Comparison of ENCODE assay signal across 8 mouse cellular contexts in genomic region chr11:116647340-116647991, GRCm38 (mm10). TPM values are rescaled to one million over a fixed set of nuclear protein-coding genes. Genes with fewer than 3 reads are reported as not detected.
DNase-seq lines count a peak whose midpoint lies in the region; ATAC-seq and TF ChIP-seq lines count a peak whose summit lies in the region.

No protein-coding gene starts in this region.

- no peak for DNase-seq in forebrain, embryonic 10.5 days (ENCODE audit: extremely low spot score, low spot score)
- peak; percentile 52 for DNase-seq in embryo, embryonic 9.5 days (ENCODE audit: extremely low spot score)
- peak; percentile 54 for DNase-seq in heart, postnatal 0 days (ENCODE audit: low spot score)
- DNase-seq in thymus, postnatal 25 days = no peak
- DNase-seq in left cerebral cortex, postnatal 36 days (ENCODE audit: low spot score in 2 of 2) = no peak
- DNase-seq in thymus, postnatal 36 days = no peak

- H3K27ac ChIP-seq in forebrain, embryonic 10.5 days = peak overlapping the region; percentile 66
- no peak overlapping the region for H3K27ac ChIP-seq in forebrain, embryonic 12.5 days
- peak overlapping the region; percentile 67 for H3K27ac ChIP-seq in heart, postnatal 0 days (ENCODE audit: low read depth)
- H3K27ac ChIP-seq in liver, embryonic 16.5 days (ENCODE audit: low read length) = peak overlapping the region; percentile 22; the same call in 1 of the 2 replicates

- no peak overlapping the region for H3K9ac ChIP-seq in forebrain, embryonic 12.5 days
- H3K9ac ChIP-seq in heart, postnatal 0 days (replicated peaks; ENCODE audit: low read depth, low read length) = no peak overlapping the region
- H3K9ac ChIP-seq in liver, embryonic 16.5 days (ENCODE audit: low read depth, low read length) = peak overlapping the region; percentile 40; the same call in 1 of the 2 replicates

- intact Hi-C loops in left cerebral cortex, postnatal 36 days (cut with DNase I) = no loop called here

- H3K4me2 ChIP-seq in forebrain, embryonic 12.5 days = no peak overlapping the region
- no peak overlapping the region for H3K4me2 ChIP-seq in heart, postnatal 0 days (ENCODE audit: low read depth, low read length)
- no peak overlapping the region for H3K4me2 ChIP-seq in liver, embryonic 16.5 days (ENCODE audit: low read depth, low read length)

- peaks cover 78% of the 10 kb centered on the region for H3K27me3 ChIP-seq in forebrain, embryonic 10.5 days (ENCODE audit: poor library complexity, severe bottlenecking)
- peaks cover 40% of the 10 kb centered on the region for H3K27me3 ChIP-seq in forebrain, embryonic 12.5 days
- H3K27me3 ChIP-seq in heart, postnatal 0 days (ENCODE audit: control insufficient read depth, insufficient read depth, low read length) = peaks cover 33% of the 10 kb centered on the region
- H3K27me3 ChIP-seq in liver, embryonic 16.5 days (ENCODE audit: control insufficient read depth, insufficient read depth, low read depth, low read length) = peaks cover 16% of the 10 kb centered on the region

- ATAC-seq in forebrain, embryonic 12.5 days (ENCODE audit: low FRiP score) = no peak
- peak; percentile 33 for ATAC-seq in heart, postnatal 0 days (ENCODE audit: insufficient read depth, low read depth)
- ATAC-seq in liver, embryonic 16.5 days (ENCODE audit: low read depth) = peak; percentile 73

- H3K9me3 ChIP-seq in forebrain, embryonic 10.5 days = no peaks in the 10 kb centered on the region
- no peaks in the 10 kb centered on the region for H3K9me3 ChIP-seq in forebrain, embryonic 12.5 days
- no peaks in the 10 kb centered on the region for H3K9me3 ChIP-seq in heart, postnatal 0 days (replicated peaks; ENCODE audit: control insufficient read depth, low read length)
- no peaks in the 10 kb centered on the region for H3K9me3 ChIP-seq in liver, embryonic 16.5 days (replicated peaks; ENCODE audit: control insufficient read depth, low read length)

- peak; percentile 15; the same call in 1 of the 2 replicates for TF ChIP-seq CTCF in heart, postnatal 0 days (IDR thresholded peaks at IDR 0.05; ENCODE audit: low read depth)

- no peak overlapping the region for H3K4me3 ChIP-seq in forebrain, embryonic 10.5 days
- no peak overlapping the region for H3K4me3 ChIP-seq in forebrain, embryonic 12.5 days (replicated peaks)
- no peak overlapping the region for H3K4me3 ChIP-seq in heart, postnatal 0 days (ENCODE audit: low read depth, low read length)
- H3K4me3 ChIP-seq in liver, embryonic 16.5 days (ENCODE audit: low read depth, low read length) = no peak overlapping the region

- no peak for TF ChIP-seq EP300 in heart, postnatal 0 days (IDR thresholded peaks at IDR 0.05; ENCODE audit: low read depth)

- peaks cover 80% of the 10 kb centered on the region for H3K4me1 ChIP-seq in forebrain, embryonic 10.5 days
- H3K4me1 ChIP-seq in forebrain, embryonic 12.5 days = peaks cover 16% of the 10 kb centered on the region
- no peaks in the 10 kb centered on the region for H3K4me1 ChIP-seq in heart, postnatal 0 days (ENCODE audit: control insufficient read depth, insufficient read depth)
- peaks cover 14% of the 10 kb centered on the region for H3K4me1 ChIP-seq in liver, embryonic 16.5 days (ENCODE audit: control insufficient read depth, low read depth, low read length)

- no peaks in the 10 kb centered on the region for H3K36me3 ChIP-seq in forebrain, embryonic 10.5 days (replicated peaks)
- H3K36me3 ChIP-seq in forebrain, embryonic 12.5 days (replicated peaks) = no peaks in the 10 kb centered on the region
- H3K36me3 ChIP-seq in heart, postnatal 0 days (replicated peaks; ENCODE audit: control insufficient read depth, insufficient read depth, low read length) = no peaks in the 10 kb centered on the region
- H3K36me3 ChIP-seq in liver, embryonic 16.5 days (ENCODE audit: control insufficient read depth, insufficient read depth) = no peaks in the 10 kb centered on the region

- 61% methylated on average over 11 of the region's 11 CpGs for WGBS in forebrain, embryonic 10.5 days
- WGBS in forebrain, embryonic 12.5 days = 67% methylated on average over 11 of the region's 11 CpGs
- WGBS in heart, postnatal 0 days = 55% methylated on average over 10 of the region's 11 CpGs
- WGBS in liver, embryonic 16.5 days (ENCODE audit: insufficient replicate concordance) = 33% methylated on average over 11 of the region's 11 CpGs

RNA-seq across cellular contexts. Expression of gene Prcd, which starts 5.9 kb away (rescaled TPM):
- polyA plus RNA-seq in forebrain, embryonic 10.5 days (2016; fragmentation: Nextera tagmentation; extraction: Ambion mirVana) = 0.62 and 1.1 TPM in 2 replicates
- polyA plus RNA-seq in forebrain, embryonic 12.5 days (2016; fragmentation: Nextera tagmentation; extraction: Ambion mirVana) = 0.76 and 1.3 TPM in 2 replicates
- total RNA-seq in heart, postnatal 0 days (2014; rRNA removed; ENCODE audit: low replicate concordance) = not detected in 2 replicates
- polyA plus RNA-seq in heart, postnatal 0 days (2015; fragmentation: Nextera tagmentation; extraction: Ambion mirVana) = 2.5 and 2.6 TPM in 2 replicates
- polyA plus RNA-seq in liver, embryonic 16.5 days (2015; fragmentation: Nextera tagmentation; extraction: Ambion mirVana) = 0.12 TPM in 1 of 2 replicates, not detected in the other
- total RNA-seq in left cerebral cortex, postnatal 36 days (2021) = 1 to 10 TPM; 4.3 to 6.2 TPM

RNA-seq across cellular contexts. Expression of gene Cygb, which starts 6.6 kb away (rescaled TPM):
- polyA plus RNA-seq in forebrain, embryonic 10.5 days (2016; fragmentation: Nextera tagmentation; extraction: Ambion mirVana) = 2.5 and 2.9 TPM in 2 replicates
- 4.2 and 4.3 TPM in 2 replicates for polyA plus RNA-seq in forebrain, embryonic 12.5 days (2016; fragmentation: Nextera tagmentation; extraction: Ambion mirVana)
- total RNA-seq in heart, postnatal 0 days (2014; rRNA removed; ENCODE audit: low replicate concordance) = 11.4 and 38.8 TPM in 2 replicates
- 21.1 and 21.6 TPM in 2 replicates for polyA plus RNA-seq in heart, postnatal 0 days (2015; fragmentation: Nextera tagmentation; extraction: Ambion mirVana)
- 1.1 and 1.2 TPM in 2 replicates for polyA plus RNA-seq in liver, embryonic 16.5 days (2015; fragmentation: Nextera tagmentation; extraction: Ambion mirVana)
- 10 to 100 TPM; 44.2 TPM for total RNA-seq in left cerebral cortex, postnatal 36 days (2021)

RNA-seq across cellular contexts. Expression of gene Rhbdf2, which starts 20.6 kb away (rescaled TPM):
- 3.5 and 4.0 TPM in 2 replicates for polyA plus RNA-seq in forebrain, embryonic 10.5 days (2016; fragmentation: Nextera tagmentation; extraction: Ambion mirVana)
- polyA plus RNA-seq in forebrain, embryonic 12.5 days (2016; fragmentation: Nextera tagmentation; extraction: Ambion mirVana) = 1.4 and 1.9 TPM in 2 replicates
- total RNA-seq in heart, postnatal 0 days (2014; rRNA removed; ENCODE audit: low replicate concordance) = 19.0 and 25.5 TPM in 2 replicates
- 5.8 and 6.1 TPM in 2 replicates for polyA plus RNA-seq in heart, postnatal 0 days (2015; fragmentation: Nextera tagmentation; extraction: Ambion mirVana)
- polyA plus RNA-seq in liver, embryonic 16.5 days (2015; fragmentation: Nextera tagmentation; extraction: Ambion mirVana) = 6.7 and 7.7 TPM in 2 replicates
- total RNA-seq in left cerebral cortex, postnatal 36 days (2021) = 1 to 10 TPM in 1 of 2 experiments, under 1 TPM in 1; 0.84 to 1.9 TPM

Comparison
In these comparisons a context has a peak if more than half of its experiments do, and no peak if none do; other contexts are left out.
1. DNase-seq: peak in embryo, embryonic 9.5 days (single experiment) and heart, postnatal 0 days (single experiment); none in forebrain, embryonic 10.5 days (single experiment), thymus, postnatal 25 days (single experiment), left cerebral cortex, postnatal 36 days (0 of 2) and thymus, postnatal 36 days (0 of 2).